Mouse (Mus musculus) embryonic fibroblast, embryonic 13.5 days (primary cell): Measurements from ENCODE around the gene Ppp1r12c.

ENCODE experiments used
- CTCF ChIP-seq: IDR thresholded peaks from 2 replicates; pipeline ENCODE4 v1.5.1; 2011; ENCODE audit warnings: mild to moderate bottlenecking, control low read depth, low read length, moderate library complexity, borderline replicate concordance; ENCODE audit not compliant: insufficient read depth
- POLR2A ChIP-seq: IDR thresholded peaks from 2 replicates; pipeline ENCODE4 v1.6.1; 2011; ENCODE audit warnings: low read depth, mild to moderate bottlenecking, control low read depth, low read length, moderate library complexity

- TF ChIP-seq CTCF (no peak), POLR2A (peak; percentile 62)
These were observed at the start of gene Ppp1r12c for GRCm38 (mm10) chr7:4501558-4502397.
